Mouse (Mus musculus) gastrocnemius, postnatal 14 days (tissue): ENCODE measurements at regions not wholly inside any gene's neighbourhood (a gene's known extent, or its start where the extent isn't known, plus 50 kb on each side); places are given as distances from the start of the nearest gene placed in this dataset.
"Not testable (repeated sequence)": the region's sequence is repeated elsewhere in the genome, so short reads cannot be mapped to it uniquely, and the experiment has no call there.

Experiments
- DNase-seq: peaks from one replicate; pipeline ENCODE4 v3.0.0; 2021; ENCODE audit warnings: mixed read lengths
- intact Hi-C: fragments of 180-260 bp; cut with DNase I; formaldehyde crosslinking; loops from one replicate; pipeline ENCODE4 v1.15.1; 2025; ENCODE audit warnings: low total_unique reads

GRCm38 (mm10) chr12:114757948-114758347 is 1214.2 kb downstream of the Adam6a start:
- intact Hi-C loops, DNase-seq: not testable (repeated sequence)

- intact Hi-C loops, DNase-seq: not testable (repeated sequence)
Measured at GRCm38 (mm10) chr12:114764211-114764610, 1220.5 kb downstream of the Adam6a start.

GRCm38 (mm10) chr12:114775414-114775813 is 1231.7 kb downstream of the Adam6a start:
- intact Hi-C loops, DNase-seq: not testable (repeated sequence)

GRCm38 (mm10) chr12:114804422-114804821 is 1243.1 kb upstream of the Zfp386 start:
- intact Hi-C loops: loop anchor here (10.0 kb wide), 1 partner anchor 110 kb away; no protein-coding TSS in a partner anchor
- DNase-seq: no peak

GRCm38 (mm10) chr12:114809186-114809585 is 1238.3 kb upstream of the Zfp386 start:
- DNase-seq: no peak
- intact Hi-C loops: loop anchor here (10.0 kb wide), 1 partner anchor 114 kb away; no protein-coding TSS in a partner anchor

GRCm38 (mm10) chr12:114816858-114817257 is 1230.7 kb upstream of the Zfp386 start:
- DNase-seq, intact Hi-C loops: not testable (repeated sequence)

- intact Hi-C loops: no loop called here
- DNase-seq: no peak
Measured at GRCm38 (mm10) chr12:114832916-114833315, 1214.6 kb upstream of the Zfp386 start.
